Mouse (Mus musculus) stomach, embryonic 14.5 days (tissue): ENCODE measurements around the gene Tmem200a. TPM values are rescaled to one million over a fixed set of nuclear protein-coding genes. Genes with fewer than 3 reads are reported as not detected.

Experiments used
- ATAC-seq: fragments of 200-750 bp; cut with Nextera tagmentation; 2 replicates; pipeline ENCODE4 v1.8.0; 2017; ENCODE audit warnings: low read depth, moderate TSS enrichment; ENCODE audit not compliant: insufficient number of reproducible peaks, insufficient read depth, low FRiP score
- H3K27ac ChIP-seq: fragments of 300-500 bp; sonication (generic); 2 replicates; pipeline ENCODE4 v1.5.1; 2014; ENCODE audit warnings: mild to moderate bottlenecking, low read length, moderate library complexity, mixed read lengths
- H3K27me3 ChIP-seq: fragments of 300-500 bp; sonication (generic); 2 replicates; pipeline ENCODE4 v1.6.1; 2014; ENCODE audit warnings: low read length, control low read depth, mixed read lengths; ENCODE audit not compliant: control insufficient read depth, insufficient read depth
- H3K36me3 ChIP-seq: fragments of 300-500 bp; sonication (generic); 2 replicates; pipeline ENCODE4 v1.6.1; 2014; ENCODE audit warnings: mild to moderate bottlenecking, control low read depth, low read length, moderate library complexity, mixed read lengths; ENCODE audit not compliant: control insufficient read depth, insufficient read depth
- H3K4me1 ChIP-seq: fragments of 300-500 bp; sonication (generic); 2 replicates; pipeline ENCODE4 v1.6.1; 2014; ENCODE audit warnings: low read length, control low read depth, mixed read lengths; ENCODE audit not compliant: control insufficient read depth, insufficient read depth
- H3K4me2 ChIP-seq: fragments of 300-500 bp; sonication (generic); replicated peaks from 2 replicates; pipeline ENCODE4 v1.6.1; 2014; ENCODE audit warnings: low read depth, low read length, control low read depth
- H3K4me3 ChIP-seq: fragments of 300-500 bp; sonication (generic); 2 replicates; pipeline ENCODE4 v1.5.1; 2014; ENCODE audit warnings: low read depth, low read length, control low read depth
- H3K9ac ChIP-seq: fragments of 300-500 bp; sonication (generic); replicated peaks from 2 replicates; pipeline ENCODE4 v1.6.1; 2014; ENCODE audit warnings: low read depth, mild to moderate bottlenecking, control low read depth, low read length, moderate library complexity, mixed read lengths
- H3K9me3 ChIP-seq: fragments of 300-500 bp; sonication (generic); 2 replicates; pipeline ENCODE4 v1.6.1; 2016; ENCODE audit warnings: low read depth, low read length, control low read depth; ENCODE audit not compliant: control insufficient read depth
- WGBS: fragments of 180-500 bp; shearing (Covaris S2); extraction: QIAGEN DNeasy Blood & Tissue Kit; methylation state at CpG from one replicate; pipeline ENCODE4 v1.1.7; 2014; 5-methylcytosine and 5-hydroxymethylcytosine counted together
- polyA plus RNA-seq: library from polyadenylated mRNA; unstranded; fragments of >200 nt; fragmentation: Nextera tagmentation; extraction: Ambion mirVana; gene quantifications from 2 replicates; pipeline ENCODE4 v1.2.1, GENCODE M21; 2014

Gene Tmem200a
- polyA plus RNA-seq, 1 experiment from 2014 or later = 48.6 TPM

DNA sequence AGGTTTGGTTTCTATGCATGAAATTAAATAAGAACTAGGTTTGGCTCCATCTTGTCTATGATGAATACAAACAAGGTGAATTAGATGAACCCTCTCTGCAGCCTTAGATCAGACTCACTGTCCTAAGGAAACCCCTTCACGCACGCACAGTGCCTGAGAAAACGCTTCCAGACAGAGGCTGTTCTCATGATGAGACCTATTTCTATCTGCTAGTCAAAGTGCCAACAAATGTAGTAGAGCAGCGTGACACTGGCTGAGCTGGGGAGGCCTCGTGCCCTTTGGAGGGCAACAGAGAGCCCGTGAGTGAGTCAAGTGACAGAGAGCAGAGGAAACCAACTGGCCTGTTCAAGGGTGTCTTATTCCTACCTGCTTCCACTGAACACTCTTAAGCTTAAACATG is 73.4 kb downstream of the Tmem200a start:
- Histone ChIP-seq H3K27ac (no peak overlapping the region), H3K4me1 (no peaks in the 10 kb centered on the region), H3K9ac (no peak overlapping the region), H3K9me3 (no peaks in the 10 kb centered on the region), H3K4me3 (no peak overlapping the region), H3K36me3 (no peaks in the 10 kb centered on the region), H3K27me3 (no peaks in the 10 kb centered on the region), H3K4me2 (no peak overlapping the region)
- no peak for ATAC-seq
- WGBS = 89% methylated on average over 6 of the region's 6 CpGs

- Histone ChIP-seq H3K36me3 (no peaks in the 10 kb centered on the region), H3K4me3 (no peak overlapping the region), H3K4me2 (no peak overlapping the region), H3K9ac (no peak overlapping the region), H3K4me1 (no peaks in the 10 kb centered on the region; the same call in 1 of the 2 replicates), H3K27ac (no peak overlapping the region), H3K27me3 (no peaks in the 10 kb centered on the region), H3K9me3 (no peaks in the 10 kb centered on the region)
- ATAC-seq = no peak
- 95% methylated on average over 2 of the region's 2 CpGs for WGBS
These were observed 78.0 kb downstream of the Tmem200a start for GRCm38 (mm10) chr10:26000893-26001292.

GRCm38 (mm10) chr10:25999291-25999930 is 79.4 kb downstream of the Tmem200a start:
- no peak overlapping the region for H3K4me2 ChIP-seq
- no peak; the same call in 1 of the 2 replicates for ATAC-seq
- H3K27ac ChIP-seq = no peak overlapping the region; the same call in 1 of the 2 replicates
- H3K9ac ChIP-seq = no peak overlapping the region
- whole genome bisulfite sequencing = 75% methylated on average over 5 of the region's 5 CpGs
- H3K9me3 ChIP-seq = no peaks in the 10 kb centered on the region
- no peaks in the 10 kb centered on the region for H3K36me3 ChIP-seq
- no peaks in the 10 kb centered on the region for H3K27me3 ChIP-seq
- H3K4me3 ChIP-seq = no peak overlapping the region
- no peaks in the 10 kb centered on the region; the same call in 1 of the 2 replicates for H3K4me1 ChIP-seq

DNA sequence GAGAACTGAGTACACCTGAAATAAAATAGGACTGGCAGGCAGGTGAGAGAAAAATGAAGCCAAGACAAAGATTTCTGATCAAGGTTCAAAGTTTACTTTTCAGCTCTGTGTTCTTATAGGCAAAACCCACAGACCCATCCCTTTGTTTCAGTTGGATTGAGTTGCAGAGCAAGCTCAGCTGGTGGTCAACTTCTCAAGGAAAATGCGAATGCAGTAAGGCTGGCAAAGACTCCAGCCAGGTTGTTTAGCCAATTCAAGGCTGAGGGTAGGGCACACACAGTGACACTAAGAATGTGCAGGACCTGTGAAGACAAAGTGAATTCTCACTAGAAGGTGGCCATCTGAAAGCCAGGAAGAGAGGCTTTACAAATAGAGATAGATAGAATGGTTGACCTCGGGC is 94.8 kb downstream of the Tmem200a start:
- Histone ChIP-seq H3K4me1 (no peaks in the 10 kb centered on the region), H3K27ac (no peak overlapping the region), H3K4me2 (no peak overlapping the region), H3K36me3 (no peaks in the 10 kb centered on the region), H3K9me3 (no peaks in the 10 kb centered on the region), H3K27me3 (no peaks in the 10 kb centered on the region), H3K4me3 (no peak overlapping the region), H3K9ac (no peak overlapping the region)
- WGBS = 75% methylated on average over 2 of the region's 2 CpGs
- no peak for ATAC-seq

- Histone ChIP-seq H3K9ac (no peak overlapping the region), H3K4me3 (no peak overlapping the region), H3K27me3 (no peaks in the 10 kb centered on the region), H3K36me3 (no peaks in the 10 kb centered on the region), H3K4me1 (no peaks in the 10 kb centered on the region), H3K27ac (no peak overlapping the region), H3K4me2 (no peak overlapping the region), H3K9me3 (no peaks in the 10 kb centered on the region)
- WGBS = 83% methylated on average over 1 of the region's 1 CpGs
- ATAC-seq = no peak
These were observed 96.2 kb downstream of the Tmem200a start for GRCm38 (mm10) chr10:25982617-25983016.

GRCm38 (mm10) chr10:25962863-25963262 is 116.0 kb downstream of the Tmem200a start:
- Histone ChIP-seq H3K4me2 (no peak overlapping the region), H3K36me3 (no peaks in the 10 kb centered on the region), H3K27me3 (no peaks in the 10 kb centered on the region), H3K4me3 (no peak overlapping the region), H3K9ac (no peak overlapping the region), H3K9me3 (0 out of 2 replicates have a peak, but pooled peaks cover 4% of the 10 kb centered on the region), H3K27ac (no peak overlapping the region), H3K4me1 (no peaks in the 10 kb centered on the region; the same call in 1 of the 2 replicates)
- no peak for ATAC-seq
- WGBS = 8% methylated on average over 4 of the region's 4 CpGs

DNA sequence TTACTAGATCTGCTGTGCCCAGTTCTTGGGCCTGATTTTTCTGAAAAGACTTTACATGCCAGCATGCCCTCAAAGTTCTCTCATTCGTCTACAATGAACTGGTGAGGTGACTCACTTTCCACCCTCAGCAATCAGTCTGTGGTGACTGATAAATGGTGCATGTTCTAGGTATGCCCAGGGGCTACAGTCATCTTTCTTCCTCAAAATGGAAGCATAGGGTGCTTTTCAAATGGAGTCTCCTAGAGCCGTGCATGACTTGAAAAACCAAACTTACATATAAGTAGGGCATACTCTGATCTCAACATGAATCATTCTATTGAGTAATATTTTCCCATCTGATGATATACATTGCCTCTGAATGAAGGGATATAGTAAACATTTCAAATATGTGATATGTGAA is 117.8 kb downstream of the Tmem200a start:
- no peaks in the 10 kb centered on the region for H3K36me3 ChIP-seq
- H3K9me3 ChIP-seq = 0 out of 2 replicates have a peak, but pooled peaks cover 4% of the 10 kb centered on the region
- H3K27me3 ChIP-seq = no peaks in the 10 kb centered on the region
- H3K9ac ChIP-seq = no peak overlapping the region
- no peak overlapping the region for H3K4me3 ChIP-seq
- ATAC-seq = no peak
- H3K4me1 ChIP-seq = no peaks in the 10 kb centered on the region; the same call in 1 of the 2 replicates
- WGBS = 72% methylated on average over 2 of the region's 2 CpGs
- no peak overlapping the region for H3K27ac ChIP-seq
- no peak overlapping the region for H3K4me2 ChIP-seq

GRCm38 (mm10) chr10:25958762-25959753 is 119.8 kb downstream of the Tmem200a start:
- 49% methylated on average over 3 of the region's 3 CpGs for WGBS
- H3K27ac ChIP-seq = no peak overlapping the region
- no peaks in the 10 kb centered on the region for H3K27me3 ChIP-seq
- no peak overlapping the region for H3K4me2 ChIP-seq
- no peaks in the 10 kb centered on the region for H3K36me3 ChIP-seq
- ATAC-seq = no peak
- no peak overlapping the region for H3K4me3 ChIP-seq
- 0 out of 2 replicates have a peak, but pooled peaks cover 4% of the 10 kb centered on the region for H3K9me3 ChIP-seq
- H3K4me1 ChIP-seq = no peaks in the 10 kb centered on the region; the same call in 1 of the 2 replicates
- no peak overlapping the region for H3K9ac ChIP-seq
